Mouse (Mus musculus): ENCODE results near the gene Steap3. TPM values are rescaled to one million over a fixed set of nuclear protein-coding genes. Genes with fewer than 3 reads are reported as not detected.

Gene Steap3
- polyA plus RNA-seq, 1 experiment = 67.0 TPM

DNA sequence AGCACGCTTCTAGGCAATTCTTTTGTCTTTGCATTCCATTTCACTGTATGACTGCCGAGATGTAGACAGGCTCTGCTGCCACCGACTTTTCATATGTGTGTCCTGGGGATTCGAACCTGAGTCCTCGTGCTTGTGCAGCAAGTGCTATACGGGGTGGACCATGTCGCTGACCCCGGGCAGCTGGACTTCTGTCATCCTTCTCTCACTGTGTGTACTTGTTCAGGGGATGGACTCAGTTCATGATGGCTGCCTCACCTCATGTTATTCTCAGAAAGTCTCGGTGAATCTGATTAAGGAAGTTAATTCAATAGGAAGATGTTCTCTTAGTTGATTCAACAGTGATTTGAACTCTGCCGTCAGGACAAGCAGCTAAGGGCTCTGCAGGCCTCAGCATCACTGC, 78.9 kb downstream of the Steap3 start:
- no peak for TF ChIP-seq CTCF (IDR thresholded peaks at IDR 0.05; ENCODE audit: insufficient read depth, low read length)
- no peak for TF ChIP-seq POLR2A (IDR thresholded peaks at IDR 0.05; ENCODE audit: borderline replicate concordance, extremely low read depth, low read depth, low read length)
- WGBS = 88% methylated on average over 10 of the region's 10 CpGs
- Histone ChIP-seq H3K4me3 (replicated peaks; ENCODE audit: extremely low read depth, low read depth, low read length) (no peak overlapping the region), H3K4me1 (ENCODE audit: control insufficient read depth, insufficient read depth, low read length) (no peaks in the 10 kb centered on the region)
- DNase-seq = no peak

DNA sequence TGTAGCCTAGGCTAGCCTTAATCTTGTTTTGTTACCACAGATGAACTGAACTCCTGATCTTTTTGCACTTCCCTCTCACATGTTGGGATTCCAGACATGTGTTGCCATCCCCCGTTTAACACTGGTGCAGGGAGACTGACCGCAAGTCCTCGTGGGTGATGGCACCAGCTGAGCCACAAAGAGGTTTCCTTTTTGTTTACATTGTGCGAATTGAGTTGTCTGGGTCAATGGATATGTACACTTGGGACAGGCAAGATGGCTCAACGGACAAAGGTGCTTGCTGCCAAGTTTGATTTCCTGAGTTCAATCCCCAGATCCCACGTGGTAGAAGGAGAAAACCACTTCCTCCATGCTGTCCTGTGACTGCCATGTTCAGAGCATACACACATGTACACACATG, 80.2 kb downstream of the Steap3 start:
- Histone ChIP-seq H3K4me3 (replicated peaks; ENCODE audit: extremely low read depth, low read depth, low read length) (no peak overlapping the region), H3K4me1 (ENCODE audit: control insufficient read depth, insufficient read depth, low read length) (no peaks in the 10 kb centered on the region)
- TF ChIP-seq CTCF (IDR thresholded peaks at IDR 0.05; ENCODE audit: insufficient read depth, low read length) (no peak), POLR2A (IDR thresholded peaks at IDR 0.05; ENCODE audit: borderline replicate concordance, extremely low read depth, low read depth, low read length) (no peak)
- DNase-seq = no peak
- WGBS = 58% methylated on average over 6 of the region's 6 CpGs

DNA sequence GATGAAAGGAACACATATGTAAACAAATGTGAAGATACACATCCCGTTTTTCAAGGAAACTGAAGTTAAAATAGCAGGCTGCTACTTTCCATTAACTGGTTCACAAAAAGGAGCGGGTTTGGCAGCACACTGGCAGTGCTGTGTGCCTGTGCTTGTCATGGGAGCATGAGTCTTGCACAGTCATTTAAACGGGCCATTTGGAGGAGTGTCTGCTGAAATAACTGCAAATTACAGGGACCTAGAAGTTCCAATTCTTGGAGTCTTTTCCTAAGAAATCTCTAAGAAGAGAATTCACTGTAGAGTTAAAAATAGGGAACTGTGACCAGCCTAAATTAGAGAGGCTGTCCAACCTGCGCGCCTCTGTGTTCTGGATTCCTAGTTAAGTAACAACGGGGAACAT, 81.6 kb downstream of the Steap3 start:
- no peak for TF ChIP-seq CTCF (IDR thresholded peaks at IDR 0.05; ENCODE audit: insufficient read depth, low read length)
- TF ChIP-seq POLR2A (IDR thresholded peaks at IDR 0.05; ENCODE audit: borderline replicate concordance, extremely low read depth, low read depth, low read length) = no peak
- Histone ChIP-seq H3K4me3 (replicated peaks; ENCODE audit: extremely low read depth, low read depth, low read length) (no peak overlapping the region), H3K4me1 (ENCODE audit: control insufficient read depth, insufficient read depth, low read length) (no peaks in the 10 kb centered on the region)
- 57% methylated on average over 6 of the region's 6 CpGs for WGBS
- no peak for DNase-seq

DNA sequence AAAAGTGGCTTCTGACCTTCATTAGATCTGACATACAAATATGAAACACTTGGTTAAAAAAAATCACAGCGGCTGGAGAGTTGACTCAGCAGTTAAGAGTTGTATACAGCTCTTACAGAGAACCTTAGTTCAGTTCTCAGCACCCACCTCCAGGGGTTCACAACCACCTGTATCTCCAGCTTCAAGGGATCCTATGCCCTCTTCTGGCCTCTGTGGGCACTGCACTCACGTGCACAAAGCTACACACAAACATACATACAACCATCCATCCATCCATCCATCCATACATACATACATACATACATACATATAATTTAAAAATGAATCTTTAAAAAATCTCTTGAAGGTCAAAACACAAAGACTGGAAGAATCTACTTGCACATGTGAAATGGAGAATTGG, 82.2 kb downstream of the Steap3 start:
- Histone ChIP-seq H3K4me3 (replicated peaks; ENCODE audit: extremely low read depth, low read depth, low read length) (no peak overlapping the region), H3K4me1 (ENCODE audit: control insufficient read depth, insufficient read depth, low read length) (no peaks in the 10 kb centered on the region)
- TF ChIP-seq CTCF (IDR thresholded peaks at IDR 0.05; ENCODE audit: insufficient read depth, low read length) (no peak), POLR2A (IDR thresholded peaks at IDR 0.05; ENCODE audit: borderline replicate concordance, extremely low read depth, low read depth, low read length) (no peak)
- WGBS = 83% methylated on average over 2 of the region's 2 CpGs
- DNase-seq = no peak

DNA sequence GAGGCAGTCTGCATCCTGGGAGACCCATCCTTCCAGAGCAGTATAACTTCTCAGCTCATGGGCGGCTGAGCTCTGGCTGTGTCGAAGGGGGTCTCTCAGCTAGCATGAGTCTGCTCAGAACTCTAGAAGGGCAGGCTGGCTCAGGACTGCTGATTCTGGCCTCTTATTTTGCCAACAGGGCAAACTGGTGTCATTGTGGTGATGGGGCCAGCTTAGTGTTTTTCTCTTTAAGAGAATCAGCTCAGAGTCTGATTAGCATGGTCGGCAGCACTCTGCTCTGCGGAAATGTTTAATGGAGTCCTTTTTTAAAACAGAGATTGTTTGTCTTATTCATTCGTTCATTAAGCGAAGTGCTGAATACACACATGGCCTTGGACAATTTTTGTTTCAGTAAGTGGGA, 83.3 kb downstream of the Steap3 start:
- WGBS = 87% methylated on average over 6 of the region's 6 CpGs

DNA sequence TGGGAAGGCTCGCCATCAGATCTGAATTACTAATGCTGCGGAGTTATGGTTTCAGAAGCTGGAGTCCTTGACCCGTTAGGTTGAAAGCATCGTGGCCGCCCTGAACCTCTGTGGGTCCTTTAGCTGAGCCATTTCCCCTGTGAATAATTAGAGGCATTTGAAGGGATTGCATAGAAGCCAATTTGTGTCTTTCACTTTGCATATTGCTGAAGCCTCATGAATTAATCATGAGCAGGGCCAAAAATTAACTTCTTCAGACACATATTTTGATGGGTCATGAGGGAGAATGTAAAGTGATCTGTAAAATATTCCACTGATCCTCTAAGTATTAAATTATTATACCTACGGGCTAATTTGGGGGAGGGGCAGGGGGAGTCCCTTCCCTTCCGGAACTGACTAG, 85.4 kb downstream of the Steap3 start:
- DNase-seq = no peak
- WGBS = 84% methylated on average over 7 of the region's 7 CpGs
- Histone ChIP-seq H3K4me3 (replicated peaks; ENCODE audit: extremely low read depth, low read depth, low read length) (no peak overlapping the region), H3K4me1 (ENCODE audit: control insufficient read depth, insufficient read depth, low read length) (no peaks in the 10 kb centered on the region)
- TF ChIP-seq CTCF (IDR thresholded peaks at IDR 0.05; ENCODE audit: insufficient read depth, low read length) (no peak), POLR2A (IDR thresholded peaks at IDR 0.05; ENCODE audit: borderline replicate concordance, extremely low read depth, low read depth, low read length) (no peak)

More for the DNA sequence above, 83.3 kb downstream of the Steap3 start:
- TF ChIP-seq CTCF (IDR thresholded peaks at IDR 0.05; ENCODE audit: insufficient read depth, low read length) (no peak), POLR2A (IDR thresholded peaks at IDR 0.05; ENCODE audit: borderline replicate concordance, extremely low read depth, low read depth, low read length) (no peak)
- no peak overlapping the region for H3K4me3 ChIP-seq (replicated peaks; ENCODE audit: extremely low read depth, low read depth, low read length)
- no peak for DNase-seq
- no peaks in the 10 kb centered on the region for H3K4me1 ChIP-seq (ENCODE audit: control insufficient read depth, insufficient read depth, low read length)

DNA sequence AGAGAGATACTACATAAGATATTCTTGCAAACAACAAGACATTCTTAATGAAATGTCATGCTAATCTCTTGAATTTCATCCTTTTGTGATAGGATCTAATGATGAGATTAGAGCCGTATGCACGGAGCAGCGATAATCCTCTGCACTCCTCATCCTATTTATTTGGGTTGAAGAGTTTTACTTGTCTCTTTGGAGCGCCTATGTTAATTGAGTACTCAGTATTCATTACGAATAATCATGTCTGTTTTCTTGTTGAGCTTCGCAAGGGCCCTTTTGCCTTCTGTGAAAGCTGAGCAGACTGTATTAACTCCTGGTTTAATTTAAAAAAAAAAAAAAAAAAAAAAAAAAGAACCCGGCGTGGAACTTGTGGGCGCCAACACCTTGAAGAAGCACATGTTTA, 85.8 kb downstream of the Steap3 start:
- no peak for DNase-seq
- TF ChIP-seq POLR2A (IDR thresholded peaks at IDR 0.05; ENCODE audit: borderline replicate concordance, extremely low read depth, low read depth, low read length) (no peak), CTCF (IDR thresholded peaks at IDR 0.05; ENCODE audit: insufficient read depth, low read length) (no peak)
- 74% methylated on average over 9 of the region's 9 CpGs for WGBS
- no peak overlapping the region for H3K4me3 ChIP-seq (replicated peaks; ENCODE audit: extremely low read depth, low read depth, low read length)
- H3K4me1 ChIP-seq (ENCODE audit: control insufficient read depth, insufficient read depth, low read length) = no peaks in the 10 kb centered on the region

DNA sequence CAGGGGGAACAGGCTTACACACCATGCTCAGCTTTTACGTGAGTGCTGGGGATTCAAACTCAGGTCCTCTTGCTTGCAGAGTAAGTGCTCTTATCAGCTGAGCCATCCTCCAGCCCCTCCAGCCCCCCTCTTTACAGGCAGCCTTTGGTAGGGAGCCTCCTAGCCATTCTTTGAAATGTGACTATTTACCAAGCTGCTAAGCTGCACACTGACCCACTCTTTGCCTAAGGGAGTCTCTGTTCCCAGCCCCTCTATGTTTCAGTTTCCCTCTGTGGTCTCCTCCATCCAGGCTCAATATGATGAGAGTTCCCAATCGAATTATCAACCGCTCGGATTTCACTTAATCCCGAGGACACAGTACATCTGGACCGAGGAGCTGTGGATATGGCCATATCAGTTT, 86.3 kb downstream of the Steap3 start:
- DNase-seq = no peak
- Histone ChIP-seq H3K4me1 (ENCODE audit: control insufficient read depth, insufficient read depth, low read length) (no peaks in the 10 kb centered on the region), H3K4me3 (replicated peaks; ENCODE audit: extremely low read depth, low read depth, low read length) (no peak overlapping the region)
- TF ChIP-seq POLR2A (IDR thresholded peaks at IDR 0.05; ENCODE audit: borderline replicate concordance, extremely low read depth, low read depth, low read length) (no peak), CTCF (IDR thresholded peaks at IDR 0.05; ENCODE audit: insufficient read depth, low read length) (no peak)
- 66% methylated on average over 6 of the region's 6 CpGs for WGBS

DNA sequence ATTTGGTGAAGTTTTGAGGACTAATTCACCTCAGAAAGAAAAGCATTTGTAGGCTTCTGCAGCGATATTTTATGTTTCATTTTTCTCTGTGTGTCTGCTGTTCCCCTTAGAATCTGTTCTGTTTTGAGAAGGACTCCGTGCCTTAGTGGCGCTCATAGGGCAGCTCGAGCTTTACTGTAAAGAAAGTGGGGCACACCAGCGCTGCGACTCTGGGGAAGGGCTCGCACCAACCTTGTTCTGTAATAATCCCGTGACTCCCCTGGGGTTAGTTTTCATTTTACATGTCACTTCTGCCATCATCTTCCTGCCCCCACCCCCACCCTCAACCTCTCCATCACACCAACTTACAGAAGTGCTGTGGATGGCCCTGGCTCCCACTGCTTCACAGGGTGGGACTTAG, 95.4 kb downstream of the Steap3 start:
- no peak overlapping the region for H3K4me3 ChIP-seq (replicated peaks; ENCODE audit: extremely low read depth, low read depth, low read length)
- WGBS = 97% methylated on average over 8 of the region's 8 CpGs
- no peak for DNase-seq
- H3K4me1 ChIP-seq (ENCODE audit: control insufficient read depth, insufficient read depth, low read length) = no peaks in the 10 kb centered on the region
- TF ChIP-seq POLR2A (IDR thresholded peaks at IDR 0.05; ENCODE audit: borderline replicate concordance, extremely low read depth, low read depth, low read length) (no peak), CTCF (IDR thresholded peaks at IDR 0.05; ENCODE audit: insufficient read depth, low read length) (no peak)

DNA sequence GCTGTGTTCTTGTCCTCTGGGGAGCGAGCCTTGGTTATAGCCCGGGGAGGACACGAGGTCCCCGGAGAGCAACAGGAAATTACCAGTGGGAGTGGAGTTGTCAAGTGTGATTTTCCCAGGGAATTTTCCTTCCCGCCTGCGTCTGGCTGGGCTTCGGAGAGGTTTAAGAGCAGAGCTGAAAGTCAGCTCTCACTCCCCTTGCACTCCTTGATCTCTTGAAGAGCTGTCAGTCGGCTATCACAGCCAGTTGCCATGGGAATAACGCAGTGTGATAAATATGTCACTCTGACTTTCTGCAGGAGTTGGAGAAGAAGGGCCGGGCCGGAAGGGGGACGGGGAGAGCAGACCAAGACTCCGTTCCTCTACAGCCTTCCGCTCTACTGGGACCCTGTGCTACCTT, 96.2 kb downstream of the Steap3 start:
- no peak for DNase-seq
- Histone ChIP-seq H3K4me1 (ENCODE audit: control insufficient read depth, insufficient read depth, low read length) (no peaks in the 10 kb centered on the region; the same call in 1 of the 2 replicates), H3K4me3 (replicated peaks; ENCODE audit: extremely low read depth, low read depth, low read length) (no peak overlapping the region)
- TF ChIP-seq CTCF (IDR thresholded peaks at IDR 0.05; ENCODE audit: insufficient read depth, low read length) = no peak
- TF ChIP-seq POLR2A (IDR thresholded peaks at IDR 0.05; ENCODE audit: borderline replicate concordance, extremely low read depth, low read depth, low read length) = no peak
- WGBS = 21% methylated on average over 14 of the region's 14 CpGs

Data from lung, adult 2 months (tissue).